Mouse (Mus musculus) heart, adult 2 months (tissue): ENCODE data around the gene Ccrl2.

ENCODE experiments used
- CTCF ChIP-seq: fragments of 200-600 bp; IDR thresholded peaks from 2 replicates; pipeline ENCODE4 v1.8.1; 2022; ENCODE audit warnings: antibody characterized with exemption, mild to moderate bottlenecking, moderate library complexity
- EP300 ChIP-seq: fragments of 200-500 bp; IDR thresholded peaks from 2 replicates; pipeline ENCODE4 v1.6.1; 2011; ENCODE audit warnings: low read depth, low read length, control low read depth; ENCODE audit not compliant: insufficient read depth
- POLR2A ChIP-seq: fragments of 200-500 bp; IDR thresholded peaks from 2 replicates; pipeline ENCODE4 v1.6.1; 2011; ENCODE audit warnings: mild to moderate bottlenecking, low read depth, low read length, control low read depth; ENCODE audit not compliant: insufficient read depth

DNA sequence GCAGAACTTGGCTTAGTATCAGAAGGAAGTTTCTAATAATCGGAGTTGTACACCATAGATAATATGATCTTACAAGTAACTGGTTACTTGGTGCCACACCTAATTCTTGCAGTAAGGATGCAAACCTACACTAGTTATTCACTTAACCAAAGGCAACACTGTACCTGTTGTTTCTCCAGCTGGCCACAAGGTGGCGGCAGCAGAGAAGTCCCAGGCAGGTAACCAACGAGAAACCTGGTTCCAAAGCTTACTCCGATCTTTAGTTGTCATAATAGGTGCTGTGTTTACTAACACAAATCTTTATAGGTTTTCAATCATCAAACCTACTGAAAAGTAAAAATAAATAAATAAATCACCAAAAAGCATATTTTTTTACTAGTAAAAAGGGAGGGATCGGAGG, 35.8 kb upstream of the Ccrl2 start:
- TF ChIP-seq POLR2A (no peak), CTCF (peak; percentile 98), EP300 (peak; percentile 84; the same call in 1 of the 2 replicates)
